Mouse (Mus musculus): ENCODE data around the gene Fam131a.

DNA sequence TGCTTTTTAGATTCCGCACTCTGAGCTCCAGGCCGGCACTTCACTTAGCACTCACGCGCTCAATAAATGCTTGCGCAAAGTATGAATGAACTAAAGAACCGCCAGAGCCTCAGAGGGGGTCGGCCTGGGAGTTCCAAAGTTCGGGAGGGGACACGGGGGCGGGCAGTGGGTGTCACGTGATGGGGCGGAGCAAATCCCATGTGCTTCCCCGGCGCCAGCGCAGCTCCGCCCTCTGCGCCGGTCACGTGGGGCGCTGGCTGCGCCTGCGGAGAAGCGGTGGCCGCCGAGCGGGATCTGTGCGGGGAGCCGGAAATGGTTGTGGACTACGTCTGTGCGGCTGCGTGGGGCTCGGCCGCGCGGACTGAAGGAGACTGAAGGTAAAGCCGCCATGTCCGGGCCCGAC lies 20.5 kb upstream of the Fam131a start:
- TF ChIP-seq HCFC1 (IDR thresholded peaks at IDR 0.05; ENCODE audit: borderline replicate concordance, insufficient read depth, low read length) = peak; percentile 71
- TF ChIP-seq MAFK (IDR thresholded peaks at IDR 0.05; ENCODE audit: insufficient read depth, low read depth, low read length) = no peak
- TF ChIP-seq ZNF384 (IDR thresholded peaks at IDR 0.05; ENCODE audit: low read depth, low read length) = no peak
- no peak for TF ChIP-seq ZC3H11A (IDR thresholded peaks at IDR 0.05; ENCODE audit: borderline replicate concordance, low read depth, low read length)
